Mouse (Mus musculus) frontal cortex, adult 2 months (tissue): Measurements from ENCODE around the gene Slc17a9. TPM values are rescaled to one million over a fixed set of nuclear protein-coding genes. Genes with fewer than 3 reads are reported as not detected.

Experiments used
- polyA plus RNA-seq: library from polyadenylated mRNA; depleted of rRNA; stranded (reverse); fragments of >200 nt; gene quantifications from 2 replicates; pipeline ENCODE4 v1.2.3, GENCODE M21; 2012; rRNA removed

The Slc17a9 gene
- polyA plus RNA-seq, 1 experiment: 1.00 TPM

Other genes starting within 250 kb of the Slc17a9 start
- gene Ntsr1, start 225.3 kb upstream of the Slc17a9 start, polyA plus RNA-seq: 4.5 and 5.2 TPM in 2 replicates
- 30.8 and 34.7 TPM in 2 replicates for gene Mrgbp, start 144.0 kb upstream of the Slc17a9 start, polyA plus RNA-seq
- gene Ogfr, start 136.0 kb upstream of the Slc17a9 start, polyA plus RNA-seq: 49.0 and 57.0 TPM in 2 replicates
- gene Col9a3, start 127.5 kb upstream of the Slc17a9 start, polyA plus RNA-seq: 14.5 and 17.7 TPM in 2 replicates
- gene Tcfl5, start 82.6 kb upstream of the Slc17a9 start, polyA plus RNA-seq: 0.86 and 0.92 TPM in 2 replicates
- 36.9 and 39.7 TPM in 2 replicates for gene Dido1, start 15.3 kb upstream of the Slc17a9 start, polyA plus RNA-seq
- 57.0 and 57.7 TPM in 2 replicates for gene Gid8, start 15.1 kb upstream of the Slc17a9 start, polyA plus RNA-seq
- 0.04 and 0.08 TPM in 2 replicates for gene Bhlhe23, start 51.6 kb downstream of the Slc17a9 start, polyA plus RNA-seq
- 43.1 and 45.7 TPM in 2 replicates for gene Ythdf1, start 195.7 kb downstream of the Slc17a9 start, polyA plus RNA-seq
- gene Birc7, start 203.8 kb downstream of the Slc17a9 start, polyA plus RNA-seq: 0.08 and 0.42 TPM in 2 replicates
- gene Nkain4, start 229.4 kb downstream of the Slc17a9 start, polyA plus RNA-seq: 74.4 and 84.5 TPM in 2 replicates
- gene Arfgap1, start 242.0 kb downstream of the Slc17a9 start, polyA plus RNA-seq: 127 and 143 TPM in 2 replicates